Mouse (Mus musculus): ENCODE measurements around the gene Icos. TPM values are rescaled to one million over a fixed set of nuclear protein-coding genes. Genes with fewer than 3 reads are reported as not detected.

Gene Icos
- polyA plus RNA-seq, 1 experiment from 2014 or later: 0.32 TPM

GRCm38 (mm10) chr1:60941056-60942048, 36.4 kb upstream of the Icos start:
- DNase-seq (ENCODE audit: low spot score) (no peak), ATAC-seq (replicated peaks; ENCODE audit: low FRiP score) (no peak)
- H3K27ac ChIP-seq (ENCODE audit: low read depth, low read length): no peak overlapping the region
- no peak overlapping the region for H3K4me3 ChIP-seq (ENCODE audit: low read depth, low read length)
- H3K4me2 ChIP-seq: no peak overlapping the region
- no peaks in the 10 kb centered on the region for H3K27me3 ChIP-seq (replicated peaks; ENCODE audit: control insufficient read depth, insufficient read depth, low read length)
- no peaks in the 10 kb centered on the region for H3K9me3 ChIP-seq (ENCODE audit: control insufficient read depth, low read length)
- no peaks in the 10 kb centered on the region for H3K36me3 ChIP-seq (ENCODE audit: control insufficient read depth, insufficient read depth, low read length)
- H3K4me1 ChIP-seq (replicated peaks; ENCODE audit: control insufficient read depth, insufficient read depth, low read length): no peaks in the 10 kb centered on the region
- no peak overlapping the region for H3K9ac ChIP-seq (ENCODE audit: low read depth, low read length)
- 89% methylated on average over 5 of the region's 5 CpGs for WGBS

- H3K27ac ChIP-seq (ENCODE audit: low read depth, low read length): no peak overlapping the region
- WGBS: 64% methylated on average over 2 of the region's 2 CpGs
- no peak overlapping the region for H3K4me3 ChIP-seq (ENCODE audit: low read depth, low read length)
- H3K4me2 ChIP-seq: no peak overlapping the region
- H3K27me3 ChIP-seq (replicated peaks; ENCODE audit: control insufficient read depth, insufficient read depth, low read length): no peaks in the 10 kb centered on the region
- H3K9ac ChIP-seq (ENCODE audit: low read depth, low read length): no peak overlapping the region
- DNase-seq (ENCODE audit: low spot score) (no peak), ATAC-seq (replicated peaks; ENCODE audit: low FRiP score) (no peak)
- no peaks in the 10 kb centered on the region for H3K4me1 ChIP-seq (replicated peaks; ENCODE audit: control insufficient read depth, insufficient read depth, low read length)
- H3K36me3 ChIP-seq (ENCODE audit: control insufficient read depth, insufficient read depth, low read length): no peaks in the 10 kb centered on the region
- H3K9me3 ChIP-seq (ENCODE audit: control insufficient read depth, low read length): no peaks in the 10 kb centered on the region
Measured at GRCm38 (mm10) chr1:60942921-60943320, 34.8 kb upstream of the Icos start.

GRCm38 (mm10) chr1:60945633-60946401, 31.9 kb upstream of the Icos start:
- no peak for ATAC-seq (replicated peaks; ENCODE audit: low FRiP score)
- DNase-seq (ENCODE audit: low spot score): no peak
- no peak overlapping the region for H3K9ac ChIP-seq (ENCODE audit: low read depth, low read length)
- no peak overlapping the region for H3K4me2 ChIP-seq
- H3K4me1 ChIP-seq (replicated peaks; ENCODE audit: control insufficient read depth, insufficient read depth, low read length): no peaks in the 10 kb centered on the region
- 84% methylated on average over 8 of the region's 8 CpGs for WGBS
- no peaks in the 10 kb centered on the region for H3K36me3 ChIP-seq (ENCODE audit: control insufficient read depth, insufficient read depth, low read length)
- no peaks in the 10 kb centered on the region for H3K27me3 ChIP-seq (replicated peaks; ENCODE audit: control insufficient read depth, insufficient read depth, low read length)
- no peak overlapping the region for H3K27ac ChIP-seq (ENCODE audit: low read depth, low read length)
- H3K4me3 ChIP-seq (ENCODE audit: low read depth, low read length): no peak overlapping the region
- H3K9me3 ChIP-seq (ENCODE audit: control insufficient read depth, low read length): no peaks in the 10 kb centered on the region

- Histone ChIP-seq H3K9ac (ENCODE audit: low read depth, low read length) (no peak overlapping the region), H3K36me3 (ENCODE audit: control insufficient read depth, insufficient read depth, low read length) (no peaks in the 10 kb centered on the region), H3K9me3 (ENCODE audit: control insufficient read depth, low read length) (no peaks in the 10 kb centered on the region), H3K4me2 (no peak overlapping the region), H3K27me3 (replicated peaks; ENCODE audit: control insufficient read depth, insufficient read depth, low read length) (no peaks in the 10 kb centered on the region), H3K27ac (ENCODE audit: low read depth, low read length) (no peak overlapping the region), H3K4me3 (ENCODE audit: low read depth, low read length) (no peak overlapping the region), H3K4me1 (replicated peaks; ENCODE audit: control insufficient read depth, insufficient read depth, low read length) (no peaks in the 10 kb centered on the region)
- 87% methylated on average over 6 of the region's 6 CpGs for WGBS
- ATAC-seq (replicated peaks; ENCODE audit: low FRiP score): no peak
- no peak for DNase-seq (ENCODE audit: low spot score)
Measured at GRCm38 (mm10) chr1:60948112-60948511, 29.6 kb upstream of the Icos start.

GRCm38 (mm10) chr1:60952958-60953357, 24.8 kb upstream of the Icos start:
- Histone ChIP-seq H3K4me1 (replicated peaks; ENCODE audit: control insufficient read depth, insufficient read depth, low read length) (no peaks in the 10 kb centered on the region), H3K36me3 (ENCODE audit: control insufficient read depth, insufficient read depth, low read length) (no peaks in the 10 kb centered on the region), H3K9me3 (ENCODE audit: control insufficient read depth, low read length) (no peaks in the 10 kb centered on the region), H3K27ac (ENCODE audit: low read depth, low read length) (no peak overlapping the region), H3K27me3 (replicated peaks; ENCODE audit: control insufficient read depth, insufficient read depth, low read length) (no peaks in the 10 kb centered on the region), H3K4me3 (ENCODE audit: low read depth, low read length) (no peak overlapping the region), H3K9ac (ENCODE audit: low read depth, low read length) (no peak overlapping the region), H3K4me2 (no peak overlapping the region)
- WGBS: 71% methylated on average over 7 of the region's 7 CpGs
- DNase-seq (ENCODE audit: low spot score) (no peak), ATAC-seq (replicated peaks; ENCODE audit: low FRiP score) (no peak)

- H3K27me3 ChIP-seq (replicated peaks; ENCODE audit: control insufficient read depth, insufficient read depth, low read length): no peaks in the 10 kb centered on the region
- H3K27ac ChIP-seq (ENCODE audit: low read depth, low read length): no peak overlapping the region
- DNase-seq (ENCODE audit: low spot score): no peak
- H3K4me3 ChIP-seq (ENCODE audit: low read depth, low read length): no peak overlapping the region
- no peaks in the 10 kb centered on the region for H3K9me3 ChIP-seq (ENCODE audit: control insufficient read depth, low read length)
- WGBS: 86% methylated on average over 7 of the region's 7 CpGs
- H3K4me2 ChIP-seq: no peak overlapping the region
- ATAC-seq (replicated peaks; ENCODE audit: low FRiP score): no peak
- no peaks in the 10 kb centered on the region for H3K36me3 ChIP-seq (ENCODE audit: control insufficient read depth, insufficient read depth, low read length)
- H3K9ac ChIP-seq (ENCODE audit: low read depth, low read length): no peak overlapping the region
- no peaks in the 10 kb centered on the region for H3K4me1 ChIP-seq (replicated peaks; ENCODE audit: control insufficient read depth, insufficient read depth, low read length)
Measured at GRCm38 (mm10) chr1:60953686-60954085, 24.0 kb upstream of the Icos start.

GRCm38 (mm10) chr1:60954759-60955158, 23.0 kb upstream of the Icos start:
- Histone ChIP-seq H3K4me3 (ENCODE audit: low read depth, low read length) (no peak overlapping the region), H3K4me1 (replicated peaks; ENCODE audit: control insufficient read depth, insufficient read depth, low read length) (no peaks in the 10 kb centered on the region), H3K4me2 (no peak overlapping the region), H3K27me3 (replicated peaks; ENCODE audit: control insufficient read depth, insufficient read depth, low read length) (no peaks in the 10 kb centered on the region), H3K9ac (ENCODE audit: low read depth, low read length) (no peak overlapping the region), H3K36me3 (ENCODE audit: control insufficient read depth, insufficient read depth, low read length) (no peaks in the 10 kb centered on the region), H3K9me3 (ENCODE audit: control insufficient read depth, low read length) (no peaks in the 10 kb centered on the region), H3K27ac (ENCODE audit: low read depth, low read length) (no peak overlapping the region)
- 53% methylated on average over 2 of the region's 2 CpGs for WGBS
- DNase-seq (ENCODE audit: low spot score): no peak
- no peak for ATAC-seq (replicated peaks; ENCODE audit: low FRiP score)

GRCm38 (mm10) chr1:60955186-60955585, 22.5 kb upstream of the Icos start:
- Histone ChIP-seq H3K36me3 (ENCODE audit: control insufficient read depth, insufficient read depth, low read length) (no peaks in the 10 kb centered on the region), H3K9ac (ENCODE audit: low read depth, low read length) (no peak overlapping the region), H3K27ac (ENCODE audit: low read depth, low read length) (no peak overlapping the region), H3K9me3 (ENCODE audit: control insufficient read depth, low read length) (no peaks in the 10 kb centered on the region), H3K27me3 (replicated peaks; ENCODE audit: control insufficient read depth, insufficient read depth, low read length) (no peaks in the 10 kb centered on the region), H3K4me3 (ENCODE audit: low read depth, low read length) (no peak overlapping the region), H3K4me2 (no peak overlapping the region), H3K4me1 (replicated peaks; ENCODE audit: control insufficient read depth, insufficient read depth, low read length) (no peaks in the 10 kb centered on the region)
- DNase-seq (ENCODE audit: low spot score) (no peak), ATAC-seq (replicated peaks; ENCODE audit: low FRiP score) (no peak)
- WGBS: 86% methylated on average over 3 of the region's 3 CpGs
